ENCODE assay signal across 8 mouse cellular contexts in genomic region chr16:34343968-34344367, GRCm38 (mm10).
DNase-seq lines count a peak whose midpoint lies in the region; ATAC-seq and TF ChIP-seq lines count a peak whose summit lies in the region.

No protein-coding gene starts in this region.

- in situ Hi-C loops in ES-E14 (cut with MboI; ENCODE audit: low sequenced_read_pairs in 2 of 2, unreplicated experiment in 2 of 2): no loop called here

- H3K27ac ChIP-seq in kidney, embryonic 14.5 days (ENCODE audit: low read depth, low read length): no peak overlapping the region
- no peak overlapping the region for H3K27ac ChIP-seq in ES-E14 (ENCODE audit: insufficient read depth, low read depth, low read length, poor library complexity, severe bottlenecking)

- H3K9me3 ChIP-seq in kidney, embryonic 14.5 days (ENCODE audit: control insufficient read depth, low read length): no peaks in the 10 kb centered on the region
- no peaks in the 10 kb centered on the region for H3K9me3 ChIP-seq in ES-E14 (ENCODE audit: control insufficient read depth, insufficient read depth, low read depth, low read length)

- 0 out of 2 replicates have a peak, but pooled peaks cover 8% of the 10 kb centered on the region for H3K4me1 ChIP-seq in kidney, embryonic 14.5 days (ENCODE audit: control insufficient read depth, insufficient read depth, low read length)
- no peaks in the 10 kb centered on the region for H3K4me1 ChIP-seq in ES-E14 (ENCODE audit: control insufficient read depth in 2 of 2, insufficient read depth in 2 of 2, low read length in 2 of 2, poor library complexity in 1 of 2)

- no peaks in the 10 kb centered on the region; the same call in 1 of the 2 replicates for H3K27me3 ChIP-seq in kidney, embryonic 14.5 days (ENCODE audit: control insufficient read depth, insufficient read depth, low read length)

- no peaks in the 10 kb centered on the region for H3K36me3 ChIP-seq in kidney, embryonic 14.5 days (ENCODE audit: control insufficient read depth, insufficient read depth, low read length)
- no peaks in the 10 kb centered on the region for H3K36me3 ChIP-seq in ES-E14 (ENCODE audit: control insufficient read depth, insufficient read depth, low read length, poor library complexity, severe bottlenecking)

- H3K4me2 ChIP-seq in kidney, embryonic 14.5 days (replicated peaks; ENCODE audit: low read depth, low read length): no peak overlapping the region

- no peak overlapping the region for H3K9ac ChIP-seq in kidney, embryonic 14.5 days (ENCODE audit: low read depth, low read length)
- H3K9ac ChIP-seq in ES-E14 (ENCODE audit: insufficient read depth, low read depth, low read length, poor library complexity, severe bottlenecking): no peak overlapping the region

- peak; percentile 53 for DNase-seq in kidney, adult 11 months
- no peak for DNase-seq in ES-E14 (ENCODE audit: low read depth, low spot score)
- DNase-seq in adrenal gland, postnatal 36 days: peak; percentile 46 to 60
- DNase-seq in heart, postnatal 36 days: peak; percentile 60 to 66
- peak; percentile 51 for DNase-seq in left cerebral cortex, postnatal 4 days
- DNase-seq in B cell, adult 2 months: no peak
- DNase-seq in spleen, adult 12 weeks (ENCODE audit: low spot score): no peak

- intact Hi-C loops in heart, postnatal 36 days (cut with DNase I): loop anchor here (1.0 to 5.0 kb wide), 5 partner anchors 98 to 358 kb away; partner anchors contain the start of gene Kalrn
- intact Hi-C loops in left cerebral cortex, postnatal 4 days (cut with DNase I): loop anchor here (5.0 to 10.0 kb wide), 3 partner anchors 181 to 351 kb away; partner anchors contain the start of genes Ccdc14 and Kalrn

- H3K4me3 ChIP-seq in kidney, embryonic 14.5 days (ENCODE audit: low read length): no peak overlapping the region
- H3K4me3 ChIP-seq in ES-E14 (ENCODE audit: insufficient read depth in 1 of 2, low read depth in 1 of 2, low read length in 2 of 2, poor library complexity in 1 of 2, severe bottlenecking in 1 of 2): no peak overlapping the region

- no peak; the same call in 1 of the 2 replicates for ATAC-seq in kidney, embryonic 14.5 days (ENCODE audit: low FRiP score, low TSS enrichment)

- WGBS in kidney, embryonic 14.5 days: 44% methylated on average over 1 of the region's 1 CpGs

TF ChIP-seq in ES-E14, 5 proteins besides CTCF, POLR2A, EP300 and RAD21:
- TF ChIP-seq ZC3H11A (IDR thresholded peaks at IDR 0.05; ENCODE audit: borderline replicate concordance, low read depth, low read length) (peak; percentile 26; the same call in 1 of the 2 replicates), HCFC1 (IDR thresholded peaks at IDR 0.05; ENCODE audit: borderline replicate concordance, insufficient read depth, low read length) (no peak), CHD2 (IDR thresholded peaks at IDR 0.05; ENCODE audit: low read depth, low read length) (no peak), MAFK (IDR thresholded peaks at IDR 0.05; ENCODE audit: insufficient read depth, low read depth, low read length) (no peak), ZNF384 (IDR thresholded peaks at IDR 0.05; ENCODE audit: low read depth, low read length) (no peak)

Comparison
In these comparisons a context has a peak if more than half of its experiments do, and no peak if none do; other contexts are left out.
1. DNase-seq: peak in kidney, adult 11 months (single experiment), adrenal gland, postnatal 36 days (2 of 2), heart, postnatal 36 days (2 of 2) and left cerebral cortex, postnatal 4 days (single experiment); none in ES-E14 (single experiment), B cell, adult 2 months (0 of 2) and spleen, adult 12 weeks (single experiment).